Mouse (Mus musculus): ENCODE measurements around the gene Olfr399. TPM values are rescaled to one million over a fixed set of nuclear protein-coding genes. Genes with fewer than 3 reads are reported as not detected.

Olfr399 gene
- polyA plus RNA-seq (2015; fragmentation: Nextera tagmentation; extraction: Ambion mirVana): not detected in 2 replicates

- H3K9me3 ChIP-seq: no peaks in the 10 kb centered on the region
- WGBS: 84% methylated on average over 2 of the region's 2 CpGs
- no peaks in the 10 kb centered on the region for H3K27me3 ChIP-seq (replicated peaks)
- no peak within 1 kb of the TSS for H3K27ac ChIP-seq
- H3K4me3 ChIP-seq (replicated peaks): no peak within 1 kb of the TSS
- ATAC-seq: no peak
- no peak within 1 kb of the TSS for H3K4me2 ChIP-seq (replicated peaks)
- no peak within 1 kb of the TSS for H3K9ac ChIP-seq
- no peaks in the 10 kb centered on the region for H3K36me3 ChIP-seq
- no peaks in the 10 kb centered on the region for H3K4me1 ChIP-seq (replicated peaks)
These were observed at the start of gene Olfr399, which contains the start of gene Olfr139 for GRCm38 (mm10) chr11:74056451-74056850. TSS of gene Olfr399 (minus strand) at chr11:74056615. TSS of gene Olfr139 (minus strand) at chr11:74056551.

- no peak for ATAC-seq
- Histone ChIP-seq H3K36me3 (no peaks in the 10 kb centered on the region), H3K9me3 (no peaks in the 10 kb centered on the region), H3K4me2 (replicated peaks) (no peak overlapping the region), H3K27me3 (replicated peaks) (no peaks in the 10 kb centered on the region), H3K9ac (no peak overlapping the region), H3K4me1 (replicated peaks) (no peaks in the 10 kb centered on the region), H3K4me3 (replicated peaks) (no peak overlapping the region), H3K27ac (no peak overlapping the region)
- 31% methylated on average over 5 of the region's 5 CpGs for WGBS
These were observed 48.7 kb upstream of the Olfr399 start for GRCm38 (mm10) chr11:74105066-74105465.

GRCm38 (mm10) chr11:74101507-74101906 lies 45.1 kb upstream of the Olfr399 start:
- H3K4me3 ChIP-seq (replicated peaks): no peak overlapping the region
- WGBS: 50% methylated on average over 2 of the region's 2 CpGs
- ATAC-seq: no peak

GRCm38 (mm10) chr11:74100724-74101123 lies 44.3 kb upstream of the Olfr399 start:
- Histone ChIP-seq H3K4me3 (replicated peaks) (no peak overlapping the region), H3K9me3 (no peaks in the 10 kb centered on the region), H3K36me3 (no peaks in the 10 kb centered on the region), H3K4me2 (replicated peaks) (no peak overlapping the region), H3K9ac (no peak overlapping the region), H3K4me1 (replicated peaks) (no peaks in the 10 kb centered on the region), H3K27ac (no peak overlapping the region), H3K27me3 (replicated peaks) (no peaks in the 10 kb centered on the region)
- WGBS: 69% methylated on average over 2 of the region's 2 CpGs
- ATAC-seq: no peak

More at GRCm38 (mm10) chr11:74101507-74101906, 45.1 kb upstream of the Olfr399 start:
- no peaks in the 10 kb centered on the region for H3K27me3 ChIP-seq (replicated peaks)
- no peak overlapping the region for H3K4me2 ChIP-seq (replicated peaks)
- no peaks in the 10 kb centered on the region for H3K9me3 ChIP-seq
- no peaks in the 10 kb centered on the region for H3K4me1 ChIP-seq (replicated peaks)
- no peak overlapping the region for H3K9ac ChIP-seq
- no peak overlapping the region for H3K27ac ChIP-seq
- no peaks in the 10 kb centered on the region for H3K36me3 ChIP-seq

- Histone ChIP-seq H3K4me1 (replicated peaks) (no peaks in the 10 kb centered on the region), H3K9ac (no peak within 1 kb of the TSS), H3K36me3 (no peaks in the 10 kb centered on the region), H3K27ac (no peak within 1 kb of the TSS), H3K27me3 (replicated peaks) (no peaks in the 10 kb centered on the region), H3K9me3 (no peaks in the 10 kb centered on the region), H3K4me3 (replicated peaks) (no peak within 1 kb of the TSS), H3K4me2 (replicated peaks) (no peak within 1 kb of the TSS)
- WGBS: 94% methylated on average over 1 of the region's 1 CpGs
- no peak for ATAC-seq
These were observed 13.2 kb upstream of the Olfr399 start, which contains the start of gene Zfp616 for GRCm38 (mm10) chr11:74069655-74070054. TSS of gene Zfp616 (plus strand) at chr11:74069955.

- 73% methylated on average over 3 of the region's 3 CpGs for WGBS
These were observed 5.1 kb downstream of the Olfr399 start for GRCm38 (mm10) chr11:74051347-74051746.

More at GRCm38 (mm10) chr11:74051347-74051746, 5.1 kb downstream of the Olfr399 start:
- no peaks in the 10 kb centered on the region for H3K36me3 ChIP-seq
- ATAC-seq: no peak
- no peak overlapping the region for H3K4me3 ChIP-seq (replicated peaks)
- no peaks in the 10 kb centered on the region for H3K4me1 ChIP-seq (replicated peaks)
- H3K4me2 ChIP-seq (replicated peaks): no peak overlapping the region
- H3K27ac ChIP-seq: no peak overlapping the region
- H3K9ac ChIP-seq: no peak overlapping the region
- no peaks in the 10 kb centered on the region for H3K27me3 ChIP-seq (replicated peaks)
- H3K9me3 ChIP-seq: no peaks in the 10 kb centered on the region

Other genes starting within 250 kb of the Olfr399 start
- gene Olfr392, start 239.6 kb downstream of the Olfr399 start, polyA plus RNA-seq (2015; fragmentation: Nextera tagmentation; extraction: Ambion mirVana): not detected in 2 replicates
- gene Olfr393, start 205.2 kb downstream of the Olfr399 start, polyA plus RNA-seq (2015; fragmentation: Nextera tagmentation; extraction: Ambion mirVana): not detected in 2 replicates
- gene Olfr394, start 165.8 kb downstream of the Olfr399 start, polyA plus RNA-seq (2015; fragmentation: Nextera tagmentation; extraction: Ambion mirVana): not detected in 2 replicates
- not detected in 2 replicates for gene Olfr395, start 147.3 kb downstream of the Olfr399 start, polyA plus RNA-seq (2015; fragmentation: Nextera tagmentation; extraction: Ambion mirVana)
- not detected in 2 replicates for gene Olfr23, start 119.9 kb downstream of the Olfr399 start, polyA plus RNA-seq (2015; fragmentation: Nextera tagmentation; extraction: Ambion mirVana)
- not detected in 2 replicates for gene Olfr397, start 95.8 kb downstream of the Olfr399 start, polyA plus RNA-seq (2015; fragmentation: Nextera tagmentation; extraction: Ambion mirVana)
- gene Olfr398, start 66.2 kb downstream of the Olfr399 start, polyA plus RNA-seq (2015; fragmentation: Nextera tagmentation; extraction: Ambion mirVana): not detected in 2 replicates
- not detected in 2 replicates for gene Olfr139, start 64 bp downstream of the Olfr399 start, polyA plus RNA-seq (2015; fragmentation: Nextera tagmentation; extraction: Ambion mirVana)
- not detected in 2 replicates for gene Zfp616, start 13.3 kb upstream of the Olfr399 start, polyA plus RNA-seq (2015; fragmentation: Nextera tagmentation; extraction: Ambion mirVana)
- gene Olfr401, start 57.1 kb upstream of the Olfr399 start, polyA plus RNA-seq (2015; fragmentation: Nextera tagmentation; extraction: Ambion mirVana): not detected in 2 replicates
- not detected in 2 replicates for gene Olfr402, start 96.9 kb upstream of the Olfr399 start, polyA plus RNA-seq (2015; fragmentation: Nextera tagmentation; extraction: Ambion mirVana)
- gene Olfr403, start 129.6 kb upstream of the Olfr399 start, polyA plus RNA-seq (2015; fragmentation: Nextera tagmentation; extraction: Ambion mirVana): not detected in 2 replicates
- not detected in 2 replicates for gene Olfr43, start 154.8 kb upstream of the Olfr399 start, polyA plus RNA-seq (2015; fragmentation: Nextera tagmentation; extraction: Ambion mirVana)
- gene Olfr406, start 203.2 kb upstream of the Olfr399 start, polyA plus RNA-seq (2015; fragmentation: Nextera tagmentation; extraction: Ambion mirVana): not detected in 2 replicates
- not detected in 2 replicates for gene Olfr59, start 227.1 kb upstream of the Olfr399 start, polyA plus RNA-seq (2015; fragmentation: Nextera tagmentation; extraction: Ambion mirVana)

All from intestine, embryonic 15.5 days (tissue).